Mouse (Mus musculus) myocyte (in vitro differentiated cells): ENCODE results near the gene Rassf9.

Source experiments
- CEBPB ChIP-seq: IDR thresholded peaks from 2 replicates; pipeline ENCODE4 v1.6.1; 2011; ENCODE audit warnings: mild to moderate bottlenecking, moderate library complexity; ENCODE audit not compliant: poor library complexity, insufficient read depth, severe bottlenecking
- MAX ChIP-seq: IDR thresholded peaks from one replicate; pipeline ENCODE4 v1.6.1; 2011; ENCODE audit warnings: low read depth, mild to moderate bottlenecking, control low read depth
- MYOD1 ChIP-seq, 3 experiments: IDR thresholded peaks; one replicate each; pipeline ENCODE4 v1.6.1; 2011; ENCODE audit warnings: control low read depth in 2 of 3, low read depth in 2 of 3, mild to moderate bottlenecking in 2 of 3, moderate library complexity in 1 of 3; ENCODE audit not compliant: insufficient read length in 2 of 3, control insufficient read depth in 1 of 3
- POLR2A ChIP-seq: IDR thresholded peaks from one replicate; pipeline ENCODE4 v1.6.1; 2011; ENCODE audit warnings: low read depth, mild to moderate bottlenecking, control low read depth, moderate library complexity; ENCODE audit not compliant: insufficient read length
- POLR2AphosphoS2 ChIP-seq: IDR thresholded peaks from one replicate; pipeline ENCODE4 v1.6.1; 2011; ENCODE audit warnings: low read depth, control low read depth; ENCODE audit not compliant: insufficient read length
- REST ChIP-seq: IDR thresholded peaks from one replicate; pipeline ENCODE4 v1.6.1; 2011; ENCODE audit warnings: mild to moderate bottlenecking, control low read depth, moderate library complexity; ENCODE audit not compliant: insufficient read depth, insufficient read length
- TCF12 ChIP-seq: IDR thresholded peaks from one replicate; pipeline ENCODE4 v1.6.1; 2011; ENCODE audit warnings: mild to moderate bottlenecking, control low read depth; ENCODE audit not compliant: poor library complexity, insufficient read depth, severe bottlenecking
- TCF3 ChIP-seq: IDR thresholded peaks from one replicate; pipeline ENCODE4 v1.6.1; 2011; ENCODE audit warnings: low read depth, control low read depth; ENCODE audit not compliant: insufficient read length
- USF1 ChIP-seq: IDR thresholded peaks from one replicate; pipeline ENCODE4 v1.6.1; 2011; ENCODE audit warnings: low read depth, mild to moderate bottlenecking, control low read depth, moderate library complexity

DNA sequence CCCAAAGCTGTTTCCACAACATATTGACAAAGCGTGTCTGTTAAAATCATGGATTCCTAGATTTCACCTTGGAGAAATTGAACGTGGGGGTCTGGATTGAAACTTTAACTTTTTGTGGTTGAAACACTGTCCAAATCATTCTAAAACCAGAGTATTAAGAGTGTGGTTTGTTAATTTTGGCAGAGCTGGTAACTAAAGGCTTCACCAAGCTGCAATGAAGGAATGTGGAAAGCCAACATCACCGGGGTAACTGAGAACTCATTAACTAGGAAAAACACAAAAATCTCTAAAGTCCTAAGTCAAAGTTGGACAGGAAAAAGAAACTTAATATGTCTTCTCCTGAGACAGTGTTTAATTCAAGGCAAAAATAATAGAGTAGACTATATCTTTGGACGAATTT is 41.9 kb downstream of the Rassf9 start:
- TF ChIP-seq POLR2A (no peak), REST (no peak), POLR2AphosphoS2 (no peak), TCF12 (no peak), MAX (no peak), TCF3 (no peak), USF1 (no peak), MYOD1 (IDR thresholded peaks at IDR 0.05; ENCODE audit: control insufficient read depth in 1 of 3, insufficient read length in 2 of 3, low read depth in 2 of 3) (no peak), CEBPB (no peak)
